Mouse (Mus musculus): ENCODE measurements around the gene Ddi2.

Gene Ddi2

DNA sequence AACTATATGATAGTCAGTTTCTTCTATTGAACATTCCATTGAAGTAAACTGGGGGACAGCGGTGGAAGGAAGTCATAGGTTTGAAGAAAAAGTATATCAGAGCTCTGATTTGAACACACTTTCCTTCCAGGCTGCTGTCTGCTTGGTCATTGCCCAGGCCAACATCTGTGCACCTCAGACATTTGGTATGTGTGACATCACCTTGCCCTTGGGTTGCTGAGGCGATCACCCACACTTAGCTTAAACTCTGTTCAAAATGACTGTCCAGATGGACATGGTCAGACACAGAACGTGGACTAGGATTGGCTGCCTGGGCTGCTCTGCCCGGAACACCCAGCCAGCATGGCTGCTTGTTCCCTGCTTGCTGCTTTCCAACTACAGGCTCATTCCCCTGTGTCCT, 19.2 kb upstream of the Ddi2 start:
- no peak for DNase-seq (ENCODE audit: low spot score in 2 of 2)

GRCm38 (mm10) chr4:141741856-141742255, 18.6 kb upstream of the Ddi2 start:
- no peak for DNase-seq (ENCODE audit: low spot score in 2 of 2)

- no peak for DNase-seq (ENCODE audit: low spot score in 2 of 2)
Measured at GRCm38 (mm10) chr4:141738015-141738414, 14.8 kb upstream of the Ddi2 start.

DNA sequence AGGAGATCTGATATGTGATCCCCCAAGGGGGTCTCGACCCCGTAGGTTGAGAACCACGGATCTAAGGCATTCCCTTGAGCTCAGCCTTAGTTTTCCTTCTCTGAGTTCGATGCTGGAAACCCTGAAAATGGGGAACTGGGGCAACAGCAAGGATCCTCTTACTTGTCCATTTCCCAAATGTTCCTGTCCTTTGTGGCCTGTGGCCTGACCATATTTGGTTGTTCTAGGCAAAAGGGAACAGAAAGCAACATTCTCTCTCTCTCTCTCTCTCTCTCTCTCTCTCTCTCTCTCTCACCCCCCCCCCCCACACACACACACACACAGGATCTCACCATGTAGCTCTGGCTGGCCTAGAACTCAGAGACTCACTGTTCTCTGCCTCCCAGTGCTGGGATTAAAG, 13.6 kb upstream of the Ddi2 start:
- DNase-seq (ENCODE audit: low spot score in 2 of 2) = no peak

DNA sequence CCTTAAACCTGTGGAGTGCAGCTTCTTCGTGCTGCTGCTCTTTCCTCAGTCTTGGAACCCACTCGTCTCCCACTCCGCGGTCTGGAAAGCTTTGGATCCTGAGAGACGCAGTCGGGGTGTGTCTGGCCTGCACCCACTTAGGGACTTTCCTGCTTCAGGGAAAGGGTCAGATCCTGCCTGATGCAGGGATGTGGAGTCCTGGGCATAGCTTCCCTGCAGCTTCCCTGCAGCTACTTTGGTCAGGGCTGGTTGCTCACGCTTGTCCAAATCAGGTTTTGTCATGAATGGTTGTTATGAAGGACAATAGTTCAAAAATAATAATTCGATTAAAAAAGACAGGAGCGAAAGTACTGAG, 12.0 kb upstream of the Ddi2 start:
- DNase-seq (ENCODE audit: low spot score in 2 of 2) = no peak

DNA sequence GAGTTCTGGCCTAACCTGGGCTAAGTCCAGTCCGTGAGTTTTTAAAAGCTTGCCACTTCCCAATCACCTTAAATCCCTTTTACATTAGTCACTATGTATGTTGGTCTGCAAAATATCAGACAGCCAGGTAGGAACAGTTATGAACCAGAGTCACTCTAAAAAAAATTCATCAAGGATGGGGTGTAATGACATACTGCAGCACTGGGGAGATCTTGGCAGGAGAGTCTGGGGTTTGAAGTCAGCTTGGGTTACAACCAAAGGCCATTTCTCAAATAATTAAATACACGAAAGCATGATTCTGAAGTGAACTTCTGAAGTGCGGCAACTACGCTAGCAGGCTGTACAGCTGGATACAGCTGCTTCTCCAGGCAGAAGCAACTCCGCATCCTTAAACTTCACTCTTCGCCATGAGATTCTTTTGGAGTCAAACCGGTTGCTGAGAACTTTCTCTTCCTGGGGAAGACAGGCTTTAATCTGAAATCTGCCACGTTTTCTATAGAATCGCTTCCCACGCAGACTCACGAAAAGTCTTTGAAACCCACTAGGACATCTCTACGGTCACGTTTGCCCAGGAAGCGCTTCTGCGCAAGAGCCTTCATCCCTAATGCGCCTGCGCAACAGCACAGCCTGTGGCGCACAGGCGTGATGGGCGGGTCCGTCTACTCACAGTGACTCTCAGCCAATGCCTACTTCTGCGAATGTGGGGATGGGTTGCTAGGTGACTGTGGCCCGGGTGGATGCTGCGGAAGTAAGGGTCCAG, 11.4 kb upstream of the Ddi2 start:
- DNase-seq (ENCODE audit: low spot score in 2 of 2) = peak; percentile 74 to 87

GRCm38 (mm10) chr4:141731766-141732165, 8.5 kb upstream of the Ddi2 start:
- no peak for DNase-seq (ENCODE audit: low spot score in 2 of 2)

DNA sequence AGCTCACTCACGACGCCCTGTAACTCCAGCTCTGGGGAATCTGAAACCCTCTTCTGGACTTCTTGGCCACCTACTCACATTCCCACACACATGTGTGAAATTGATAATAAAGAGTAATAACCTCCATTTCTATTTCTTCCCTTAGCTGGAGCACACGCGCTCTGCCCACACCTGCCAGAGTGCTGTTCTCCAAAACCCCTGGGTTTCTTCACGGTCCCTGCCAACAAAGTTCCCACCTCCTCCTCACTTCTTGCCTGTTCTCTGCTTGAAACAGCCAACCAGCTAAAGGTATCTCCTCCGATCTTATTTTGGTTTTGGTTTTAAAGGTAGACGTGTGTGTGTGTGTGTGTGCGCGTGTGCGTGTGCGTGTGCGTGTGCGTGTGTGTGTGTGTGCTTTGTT, 7.2 kb upstream of the Ddi2 start:
- DNase-seq (ENCODE audit: low spot score in 2 of 2) = no peak

- DNase-seq (ENCODE audit: low spot score in 2 of 2) = no peak
Measured at GRCm38 (mm10) chr4:141729266-141729665, 6.0 kb upstream of the Ddi2 start.

- DNase-seq (ENCODE audit: low spot score in 2 of 2) = no peak
Measured at GRCm38 (mm10) chr4:141725738-141726137, 2.5 kb upstream of the Ddi2 start.

DNA sequence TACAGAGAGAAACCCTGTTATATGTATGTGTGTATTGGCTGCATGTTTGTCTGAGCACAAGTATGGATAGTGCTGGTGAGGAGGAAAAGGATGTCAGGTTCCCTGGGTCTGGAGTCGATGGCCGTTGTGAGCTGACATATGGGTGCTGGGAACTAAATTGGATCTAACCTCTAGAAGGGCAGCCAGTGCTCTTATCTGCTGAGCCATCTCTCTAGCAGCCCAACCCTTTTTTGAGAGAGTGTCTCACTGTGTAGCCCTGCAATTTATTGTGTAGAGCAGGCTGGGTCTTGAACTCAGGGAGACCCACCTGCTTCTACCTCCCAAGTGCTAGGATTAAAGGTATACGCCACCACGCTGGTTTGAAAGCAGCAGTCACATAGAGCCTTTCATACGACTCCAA, 2.1 kb upstream of the Ddi2 start:
- DNase-seq (ENCODE audit: low spot score in 2 of 2) = no peak

GRCm38 (mm10) chr4:141724594-141724993, 1.4 kb upstream of the Ddi2 start:
- DNase-seq (ENCODE audit: low spot score in 2 of 2) = no peak

DNA sequence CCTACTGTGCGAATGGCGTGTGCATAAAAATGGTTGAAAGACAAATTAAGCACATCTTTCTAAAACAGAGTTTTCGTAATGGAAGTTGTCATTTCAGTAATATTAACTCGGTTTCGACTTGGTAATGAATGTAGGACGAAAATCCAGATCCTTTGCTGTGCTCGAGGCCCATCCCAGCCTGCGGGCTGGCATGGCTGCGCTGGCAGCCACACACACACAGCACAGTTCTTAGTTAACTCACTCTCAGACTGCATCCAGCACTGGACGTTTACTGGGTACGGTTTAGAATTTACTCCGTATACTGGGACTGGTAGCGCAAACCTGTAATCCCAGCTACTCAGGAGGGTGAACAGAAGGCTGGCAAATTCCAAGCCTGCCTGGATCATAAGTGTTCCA, 452 bp upstream of the Ddi2 start:
- no peak for DNase-seq (ENCODE audit: low spot score in 2 of 2)

DNA sequence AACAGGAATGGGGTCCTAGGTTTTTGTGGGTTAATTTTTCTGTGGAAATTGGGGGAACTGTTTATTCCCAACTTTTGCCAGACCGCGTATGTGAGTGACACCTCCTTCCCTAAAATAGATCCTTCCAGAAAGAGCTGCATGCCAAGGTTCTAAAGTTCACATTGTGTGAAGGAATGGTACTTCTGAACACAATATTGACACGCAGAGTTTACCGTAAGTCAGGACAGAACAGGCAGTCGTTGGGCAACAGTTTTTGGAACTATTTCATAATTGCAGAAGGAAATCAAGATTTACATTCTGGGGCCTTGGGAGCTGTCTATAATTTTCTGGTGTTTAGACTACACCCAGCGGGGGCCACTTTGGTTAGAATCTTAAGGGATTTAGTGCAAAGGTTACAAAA, 1.3 kb downstream of the Ddi2 start:
- no peak for DNase-seq (ENCODE audit: low spot score in 2 of 2)

- DNase-seq (ENCODE audit: low spot score in 2 of 2) = no peak
Measured at GRCm38 (mm10) chr4:141720761-141721523, 2.3 kb downstream of the Ddi2 start.

- no peak for DNase-seq (ENCODE audit: low spot score in 2 of 2)
Measured at GRCm38 (mm10) chr4:141719304-141719703, 3.9 kb downstream of the Ddi2 start.

DNA sequence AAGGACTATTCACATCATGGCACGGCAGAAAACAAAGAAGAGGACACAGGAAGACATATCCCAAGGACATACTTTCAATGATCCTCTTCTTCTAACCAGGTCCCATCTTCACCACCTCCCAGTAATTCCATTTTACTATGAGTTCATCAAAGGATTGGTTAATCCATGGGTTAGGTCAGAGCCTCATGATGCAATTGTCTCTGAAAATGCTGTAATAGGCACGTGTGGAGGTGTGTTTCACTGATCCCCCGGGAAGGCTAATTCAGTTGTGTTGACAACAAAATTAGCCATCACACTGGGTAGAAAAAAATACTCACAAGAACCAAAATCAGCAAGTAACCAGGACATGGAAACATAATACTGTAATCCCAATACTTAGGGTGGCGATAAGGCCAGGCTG, 5.6 kb downstream of the Ddi2 start:
- no peak for DNase-seq (ENCODE audit: low spot score in 2 of 2)

GRCm38 (mm10) chr4:141715027-141715426, 8.2 kb downstream of the Ddi2 start:
- DNase-seq (ENCODE audit: low spot score in 2 of 2) = no peak

GRCm38 (mm10) chr4:141713598-141714142, 9.5 kb downstream of the Ddi2 start:
- no peak for DNase-seq (ENCODE audit: low spot score in 2 of 2)

DNA sequence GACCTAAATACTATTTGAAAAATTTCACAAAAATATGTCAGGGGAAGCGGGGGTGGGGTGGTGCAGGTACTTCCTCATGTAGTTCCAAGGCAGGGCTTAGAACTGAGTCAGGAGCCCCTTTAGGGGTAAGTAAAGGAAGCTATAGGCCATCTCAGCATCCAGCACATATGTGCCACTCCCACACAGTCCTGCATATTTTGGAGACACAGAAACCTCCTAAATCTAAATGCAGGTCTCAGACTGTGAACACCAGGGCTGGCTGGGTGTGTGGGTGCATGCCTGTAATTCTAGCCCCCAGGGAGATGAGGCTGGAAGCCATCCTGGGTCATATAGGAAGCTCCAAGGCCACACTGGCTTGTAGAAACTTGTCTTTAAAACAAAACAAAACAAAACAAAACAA, 12.0 kb downstream of the Ddi2 start:
- DNase-seq (ENCODE audit: low spot score in 2 of 2) = no peak

- no peak for DNase-seq (ENCODE audit: low spot score in 2 of 2)
Measured at GRCm38 (mm10) chr4:141708971-141709370, 14.2 kb downstream of the Ddi2 start.

- no peak for DNase-seq (ENCODE audit: low spot score in 2 of 2)
Measured at GRCm38 (mm10) chr4:141708005-141708404, 15.2 kb downstream of the Ddi2 start.

GRCm38 (mm10) chr4:141705331-141705730, 17.9 kb downstream of the Ddi2 start:
- peak; percentile 31 to 41 for DNase-seq (ENCODE audit: low spot score in 2 of 2)
